Mouse (Mus musculus) NIH3T3 (cell line): Measurements from ENCODE around the gene Cyp2d26.

Source experiments
- DNase-seq: peaks from one replicate; pipeline ENCODE4 v3.0.0-alpha.2; 2012; ENCODE audit warnings: low read depth

Gene Cyp2d26

GRCm38 (mm10) chr15:82763631-82764420 lies 30.3 kb downstream of the Cyp2d26 start, which contains the start of gene Cyp2d40:
Cyp2d40 (minus strand) TSS chr15:82764183.
- DNase-seq, result no peak

GRCm38 (mm10) chr15:82748141-82748540 lies 46.0 kb downstream of the Cyp2d26 start:
- DNase-seq, result no peak

GRCm38 (mm10) chr15:82747516-82747915 lies 46.6 kb downstream of the Cyp2d26 start:
- DNase-seq, result no peak
